Mouse (Mus musculus) heart, embryonic 10.5 days (tissue): ENCODE data around the gene Nt5c2. TPM values are rescaled to one million over a fixed set of nuclear protein-coding genes. Genes with fewer than 3 reads are reported as not detected.

Source experiments
- DNase-seq: peaks from one replicate; pipeline ENCODE4 v3.0.0-alpha.2; 2017; ENCODE audit warnings: low spot score
- H3K27ac ChIP-seq: fragments of 300-500 bp; sonication (generic); 2 replicates; pipeline ENCODE4 v1.5.1; 2016; ENCODE audit warnings: mild to moderate bottlenecking
- H3K27me3 ChIP-seq: fragments of 300-500 bp; sonication (generic); 2 replicates; pipeline ENCODE4 v1.6.1; 2016; ENCODE audit warnings: mild to moderate bottlenecking; ENCODE audit not compliant: poor library complexity, insufficient read depth, severe bottlenecking
- H3K36me3 ChIP-seq: fragments of 300-500 bp; sonication (generic); 2 replicates; pipeline ENCODE4 v1.6.1; 2016; ENCODE audit warnings: mild to moderate bottlenecking, moderate library complexity
- H3K4me1 ChIP-seq: fragments of 300-500 bp; sonication (generic); 2 replicates; pipeline ENCODE4 v1.6.1; 2016; ENCODE audit warnings: mild to moderate bottlenecking
- H3K4me3 ChIP-seq: fragments of 300-500 bp; sonication (generic); 2 replicates; pipeline ENCODE4 v1.5.1; 2016; ENCODE audit warnings: mild to moderate bottlenecking, moderate library complexity
- H3K9me3 ChIP-seq: fragments of 300-500 bp; sonication (generic); 2 replicates; pipeline ENCODE4 v1.6.1; 2016; ENCODE audit warnings: mild to moderate bottlenecking, moderate library complexity
- WGBS: fragments of 180-500 bp; shearing (Covaris S2); methylation state at CpG from one replicate; pipeline ENCODE4 v1.1.7; 2016; 5-methylcytosine and 5-hydroxymethylcytosine counted together
- polyA plus RNA-seq: library from polyadenylated mRNA; unstranded; fragments of >200 nt; fragmentation: Nextera tagmentation; extraction: Ambion mirVana; gene quantifications from 2 replicates; pipeline ENCODE4 v1.2.1, GENCODE M21; 2016

The Nt5c2 gene
- polyA plus RNA-seq, 1 experiment from 2014 or later: 71.8 TPM

DNA sequence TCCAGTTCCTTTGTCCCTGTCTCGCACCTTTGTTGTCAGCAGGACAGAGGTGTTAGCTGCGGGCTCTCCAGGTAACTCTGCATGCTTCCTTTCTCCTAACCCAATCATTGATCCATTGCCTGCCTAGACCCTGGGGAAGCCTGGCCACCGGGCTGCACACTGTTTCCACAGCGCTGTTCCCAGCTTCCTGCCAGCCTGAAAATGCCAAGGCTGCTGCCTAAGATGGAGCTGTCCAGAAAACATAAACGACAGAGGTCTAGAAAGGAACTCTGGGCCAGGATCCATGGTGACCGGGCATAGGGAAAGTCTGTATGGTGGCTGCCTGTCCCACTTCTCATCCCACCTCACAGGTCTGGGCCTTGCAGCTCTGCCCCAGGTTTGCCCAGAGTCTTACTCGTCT, 143.3 kb downstream of the Nt5c2 start:
- no peak for DNase-seq

DNA sequence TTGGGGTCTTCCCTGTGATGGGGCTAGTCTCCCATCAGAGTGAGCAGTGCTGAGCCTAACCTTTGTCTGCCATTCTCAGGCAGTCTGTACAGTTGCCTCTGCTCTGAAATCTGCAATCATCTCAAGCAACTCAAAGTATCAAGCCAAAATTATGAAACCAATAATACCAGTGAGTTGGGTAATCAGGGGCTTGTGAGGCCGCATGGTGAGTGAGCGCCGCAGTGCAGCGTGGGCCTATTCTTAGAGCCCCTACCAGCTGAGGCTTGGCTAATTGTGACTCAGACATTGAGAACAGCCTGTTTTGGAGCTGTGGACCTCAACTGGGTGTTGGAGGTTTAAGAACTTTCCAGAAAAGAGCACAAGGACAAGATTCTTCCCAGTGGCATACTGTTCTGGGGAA, 143.9 kb downstream of the Nt5c2 start:
- Histone ChIP-seq H3K4me1 (peaks cover 13% of the 10 kb centered on the region; the same call in 1 of the 2 replicates), H3K27me3 (0 out of 2 replicates have a peak, but pooled peaks cover 5% of the 10 kb centered on the region), H3K27ac (no peak overlapping the region), H3K36me3 (no peaks in the 10 kb centered on the region), H3K9me3 (no peaks in the 10 kb centered on the region), H3K4me3 (no peak overlapping the region)
- WGBS: 85% methylated on average over 4 of the region's 4 CpGs
- no peak for DNase-seq

More for the DNA sequence above, 143.3 kb downstream of the Nt5c2 start:
- no peak overlapping the region for H3K27ac ChIP-seq
- peaks cover 8% of the 10 kb centered on the region; the same call in 1 of the 2 replicates for H3K4me1 ChIP-seq
- 56% methylated on average over 7 of the region's 7 CpGs for WGBS
- H3K9me3 ChIP-seq: no peaks in the 10 kb centered on the region
- no peaks in the 10 kb centered on the region for H3K36me3 ChIP-seq
- no peaks in the 10 kb centered on the region for H3K27me3 ChIP-seq
- no peak overlapping the region for H3K4me3 ChIP-seq

DNA sequence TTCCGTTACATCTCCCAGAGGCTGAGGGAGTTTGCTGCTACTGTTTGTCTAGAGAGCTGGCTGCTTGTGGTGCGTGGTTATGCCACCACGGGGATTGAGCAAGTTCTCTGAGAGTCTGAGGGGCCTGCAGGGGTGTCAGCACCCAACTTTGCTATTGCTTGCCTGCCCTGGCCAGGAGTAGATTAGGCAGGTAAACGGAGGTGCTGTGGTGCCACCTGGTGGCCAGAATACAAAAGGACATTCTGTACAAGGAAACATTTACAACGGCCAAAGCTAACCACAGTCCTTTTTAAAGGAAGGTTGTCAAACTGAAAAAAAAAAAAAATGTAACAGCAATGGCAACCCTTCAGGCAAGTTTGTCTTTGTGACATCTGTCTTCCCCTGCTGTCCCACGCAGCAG, 145.4 kb downstream of the Nt5c2 start:
- no peaks in the 10 kb centered on the region for H3K36me3 ChIP-seq
- 9% methylated on average over 6 of the region's 6 CpGs for WGBS
- H3K27ac ChIP-seq: no peak overlapping the region
- 0 out of 2 replicates have a peak, but pooled peaks cover 7% of the 10 kb centered on the region for H3K27me3 ChIP-seq
- H3K9me3 ChIP-seq: no peaks in the 10 kb centered on the region
- no peak overlapping the region for H3K4me3 ChIP-seq
- DNase-seq: peak; percentile 88
- peaks cover 29% of the 10 kb centered on the region for H3K4me1 ChIP-seq

DNA sequence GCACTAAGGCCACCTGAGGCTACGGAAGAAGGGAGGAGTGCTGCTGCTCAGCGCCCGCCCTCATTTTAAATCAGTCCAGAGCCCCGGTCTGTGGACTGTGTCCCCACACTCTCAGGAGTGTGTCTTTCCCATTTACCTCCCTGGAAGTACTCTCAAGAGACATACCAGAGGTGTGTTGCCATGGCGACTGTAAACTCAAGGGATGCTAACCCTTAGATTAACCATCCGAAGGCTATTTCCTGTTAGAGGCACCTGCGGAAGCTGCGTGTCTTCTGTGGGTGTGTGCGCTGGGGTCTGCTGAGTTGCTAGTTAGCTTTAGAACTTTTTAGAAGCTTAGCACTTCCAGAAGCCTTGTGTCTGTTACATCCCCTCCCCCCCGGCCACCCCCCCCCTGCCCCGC, 145.9 kb downstream of the Nt5c2 start:
- H3K27ac ChIP-seq: peak overlapping the region; percentile 22; the same call in 1 of the 2 replicates
- no peaks in the 10 kb centered on the region for H3K36me3 ChIP-seq
- peaks cover 30% of the 10 kb centered on the region for H3K4me1 ChIP-seq
- H3K27me3 ChIP-seq: 0 out of 2 replicates have a peak, but pooled peaks cover 7% of the 10 kb centered on the region
- 57% methylated on average over 11 of the region's 11 CpGs for WGBS
- no peak overlapping the region for H3K4me3 ChIP-seq
- no peak for DNase-seq
- H3K9me3 ChIP-seq: no peaks in the 10 kb centered on the region

DNA sequence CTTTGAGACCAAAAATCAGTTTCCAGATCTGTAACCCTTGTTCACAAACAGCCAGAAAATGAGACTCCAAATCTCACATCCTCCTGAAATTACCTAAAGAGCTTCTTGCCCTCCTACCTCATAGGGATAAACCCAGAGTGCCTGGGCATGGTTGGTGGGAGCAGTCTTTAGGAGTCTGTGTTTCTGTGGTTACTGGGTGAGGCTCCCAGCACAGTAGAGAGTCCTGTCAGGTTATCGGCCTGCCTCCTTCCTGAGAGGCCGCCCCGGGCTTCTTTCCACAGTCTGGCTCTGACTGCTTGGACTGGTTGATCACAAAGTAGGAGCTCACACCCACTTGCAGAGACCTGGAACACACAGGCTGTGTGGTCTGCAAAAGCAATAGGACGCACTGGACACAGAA, 149.6 kb downstream of the Nt5c2 start:
- H3K36me3 ChIP-seq: no peaks in the 10 kb centered on the region
- H3K9me3 ChIP-seq: no peaks in the 10 kb centered on the region
- peaks cover 44% of the 10 kb centered on the region for H3K4me1 ChIP-seq
- DNase-seq: no peak
- H3K4me3 ChIP-seq: no peak overlapping the region
- WGBS: 70% methylated on average over 4 of the region's 4 CpGs
- 0 out of 2 replicates have a peak, but pooled peaks cover 7% of the 10 kb centered on the region for H3K27me3 ChIP-seq
- H3K27ac ChIP-seq: no peak overlapping the region

DNA sequence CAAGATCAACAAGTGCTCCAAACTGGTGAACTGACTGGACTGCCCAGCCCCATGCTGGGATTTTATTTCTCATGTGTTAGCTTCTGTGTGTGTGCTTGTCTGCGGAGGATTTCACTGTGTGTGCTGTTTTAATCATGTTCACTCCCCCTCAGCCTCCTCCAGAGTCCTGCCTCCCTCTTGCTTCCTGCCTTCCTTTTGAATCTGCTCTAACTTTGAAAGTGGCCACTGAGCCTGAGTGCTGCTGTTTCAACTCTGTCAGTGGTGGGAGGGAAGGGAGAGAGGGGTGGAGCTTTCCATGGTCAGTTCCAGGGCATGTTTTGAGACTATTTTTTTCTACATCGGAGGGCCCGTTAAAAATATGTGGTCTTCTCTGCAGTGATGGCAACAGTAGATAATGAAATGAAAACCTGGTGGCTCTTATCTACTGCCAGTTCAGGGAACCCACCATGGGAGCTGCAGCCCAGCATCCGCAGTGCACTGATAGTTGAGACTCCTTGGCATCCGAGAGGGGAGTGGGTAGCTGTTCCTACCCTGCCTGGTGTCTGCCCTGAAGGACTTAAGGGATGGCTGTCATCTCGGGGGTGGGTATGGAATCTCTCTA, 150.1 kb downstream of the Nt5c2 start:
- no peaks in the 10 kb centered on the region for H3K36me3 ChIP-seq

DNA sequence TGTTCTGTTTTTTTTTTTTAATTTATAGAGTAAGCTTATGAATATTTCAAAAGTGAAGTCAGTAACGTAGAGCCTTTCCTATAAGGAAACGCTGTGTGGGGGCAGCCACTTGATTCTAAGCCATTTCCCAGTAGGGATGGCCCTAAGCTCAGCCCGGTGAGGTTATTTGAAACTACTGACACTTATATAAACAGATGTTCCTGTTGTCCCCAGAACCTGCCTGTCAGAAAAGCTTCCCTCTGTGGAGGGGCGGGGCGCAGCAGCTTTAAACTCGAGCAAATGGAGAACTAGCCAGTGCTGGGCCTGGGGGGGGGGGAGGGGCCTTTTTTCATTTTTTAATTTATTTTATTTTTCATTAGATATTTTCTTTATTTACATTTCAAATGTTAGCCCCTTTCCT, 150.9 kb downstream of the Nt5c2 start:
- no peaks in the 10 kb centered on the region for H3K36me3 ChIP-seq
- 51% methylated on average over 6 of the region's 6 CpGs for WGBS

More for the DNA sequence above, 150.1 kb downstream of the Nt5c2 start:
- 41% methylated on average over 6 of the region's 6 CpGs for WGBS
- Histone ChIP-seq H3K4me1 (peaks cover 44% of the 10 kb centered on the region), H3K9me3 (no peaks in the 10 kb centered on the region), H3K4me3 (no peak overlapping the region), H3K27ac (no peak overlapping the region), H3K27me3 (0 out of 2 replicates have a peak, but pooled peaks cover 7% of the 10 kb centered on the region)
- no peak for DNase-seq

DNA sequence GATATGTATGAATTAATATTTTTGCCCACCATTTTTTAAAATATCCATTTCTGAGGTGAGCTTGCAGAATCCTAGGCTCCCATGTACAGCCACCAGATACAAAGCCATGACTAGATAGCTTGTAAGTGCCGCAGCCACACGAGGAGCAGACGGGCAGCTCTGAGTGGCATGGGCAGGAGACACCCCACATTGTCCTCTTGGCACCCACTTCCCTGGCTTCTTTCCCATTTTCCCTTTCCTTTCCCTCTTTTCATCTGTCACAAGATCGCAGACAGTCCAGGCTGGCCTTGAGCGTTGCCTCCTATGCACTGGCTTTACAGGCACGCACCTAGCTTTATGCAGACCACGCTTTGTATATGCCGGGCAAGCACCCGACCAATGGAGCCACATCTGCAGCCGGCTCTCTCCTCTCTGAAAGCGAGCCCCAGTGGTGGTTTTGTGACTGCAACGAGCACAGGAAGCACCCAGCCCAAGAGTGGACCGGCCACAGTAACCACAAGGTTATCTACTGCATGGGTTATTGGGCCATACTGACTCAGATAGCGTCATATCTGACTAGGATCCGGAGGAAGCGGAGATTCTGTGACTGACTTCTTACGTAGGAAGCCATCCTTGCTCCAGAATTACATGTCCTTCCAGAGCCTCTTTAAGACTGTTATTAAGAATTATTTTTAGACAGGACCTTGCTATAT, 151.6 kb downstream of the Nt5c2 start:
- no peak overlapping the region for H3K4me3 ChIP-seq
- no peak overlapping the region for H3K27ac ChIP-seq
- no peaks in the 10 kb centered on the region for H3K9me3 ChIP-seq
- H3K4me1 ChIP-seq: peaks cover 36% of the 10 kb centered on the region
- no peaks in the 10 kb centered on the region for H3K36me3 ChIP-seq
- DNase-seq: no peak
- H3K27me3 ChIP-seq: 0 out of 2 replicates have a peak, but pooled peaks cover 7% of the 10 kb centered on the region
- 73% methylated on average over 17 of the region's 17 CpGs for WGBS

More for the DNA sequence above, 150.9 kb downstream of the Nt5c2 start:
- DNase-seq: no peak
- no peaks in the 10 kb centered on the region for H3K9me3 ChIP-seq
- H3K4me3 ChIP-seq: no peak overlapping the region
- peaks cover 40% of the 10 kb centered on the region for H3K4me1 ChIP-seq
- 0 out of 2 replicates have a peak, but pooled peaks cover 7% of the 10 kb centered on the region for H3K27me3 ChIP-seq
- no peak overlapping the region for H3K27ac ChIP-seq

DNA sequence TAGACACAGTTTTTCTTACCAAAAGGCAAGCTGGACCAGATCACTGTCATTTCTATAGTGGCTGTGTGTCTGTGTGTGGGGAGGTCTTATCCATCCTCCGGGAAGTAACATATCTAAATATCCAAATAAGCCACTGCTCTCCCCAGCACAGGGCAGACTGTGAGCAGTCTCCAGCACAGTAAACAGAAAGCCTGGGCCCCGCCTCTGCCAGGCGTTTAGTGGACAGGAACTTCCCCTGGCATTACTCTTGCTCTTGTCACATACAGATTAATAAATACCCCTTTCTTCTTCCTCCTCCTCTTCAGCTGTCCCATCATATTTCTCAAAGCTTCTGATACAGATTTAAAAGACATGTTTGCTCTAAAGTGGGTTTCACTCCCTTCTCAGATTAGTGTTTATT, 152.4 kb downstream of the Nt5c2 start:
- WGBS: 43% methylated on average over 3 of the region's 3 CpGs
- Histone ChIP-seq H3K27ac (no peak overlapping the region), H3K4me1 (peaks cover 39% of the 10 kb centered on the region), H3K27me3 (0 out of 2 replicates have a peak, but pooled peaks cover 7% of the 10 kb centered on the region), H3K9me3 (no peaks in the 10 kb centered on the region), H3K4me3 (no peak overlapping the region), H3K36me3 (no peaks in the 10 kb centered on the region)
- DNase-seq: no peak

DNA sequence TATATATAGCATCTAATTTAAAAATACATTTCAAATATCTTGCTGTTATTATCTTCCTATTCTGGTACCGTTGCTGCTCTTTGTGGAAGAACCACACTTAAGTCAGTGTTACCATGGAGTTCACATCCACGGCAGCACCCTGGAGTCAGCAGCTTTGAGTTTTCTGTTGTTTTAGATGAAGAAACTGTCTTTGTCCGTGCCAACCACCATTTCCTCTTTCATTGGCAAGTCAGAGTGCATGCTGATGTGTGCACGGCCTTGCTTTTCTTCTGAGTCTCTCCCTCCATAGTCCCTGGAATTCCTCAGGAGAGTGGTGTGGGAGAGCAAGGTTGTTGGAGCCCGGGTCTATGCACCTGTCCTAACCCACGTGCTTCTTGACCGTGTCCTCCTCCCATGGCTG, 156.8 kb downstream of the Nt5c2 start:
- Histone ChIP-seq H3K27me3 (no peaks in the 10 kb centered on the region), H3K27ac (no peak overlapping the region), H3K4me1 (peaks cover 44% of the 10 kb centered on the region), H3K4me3 (no peak overlapping the region), H3K36me3 (no peaks in the 10 kb centered on the region), H3K9me3 (no peaks in the 10 kb centered on the region)
- WGBS: 87% methylated on average over 7 of the region's 7 CpGs
- no peak for DNase-seq

DNA sequence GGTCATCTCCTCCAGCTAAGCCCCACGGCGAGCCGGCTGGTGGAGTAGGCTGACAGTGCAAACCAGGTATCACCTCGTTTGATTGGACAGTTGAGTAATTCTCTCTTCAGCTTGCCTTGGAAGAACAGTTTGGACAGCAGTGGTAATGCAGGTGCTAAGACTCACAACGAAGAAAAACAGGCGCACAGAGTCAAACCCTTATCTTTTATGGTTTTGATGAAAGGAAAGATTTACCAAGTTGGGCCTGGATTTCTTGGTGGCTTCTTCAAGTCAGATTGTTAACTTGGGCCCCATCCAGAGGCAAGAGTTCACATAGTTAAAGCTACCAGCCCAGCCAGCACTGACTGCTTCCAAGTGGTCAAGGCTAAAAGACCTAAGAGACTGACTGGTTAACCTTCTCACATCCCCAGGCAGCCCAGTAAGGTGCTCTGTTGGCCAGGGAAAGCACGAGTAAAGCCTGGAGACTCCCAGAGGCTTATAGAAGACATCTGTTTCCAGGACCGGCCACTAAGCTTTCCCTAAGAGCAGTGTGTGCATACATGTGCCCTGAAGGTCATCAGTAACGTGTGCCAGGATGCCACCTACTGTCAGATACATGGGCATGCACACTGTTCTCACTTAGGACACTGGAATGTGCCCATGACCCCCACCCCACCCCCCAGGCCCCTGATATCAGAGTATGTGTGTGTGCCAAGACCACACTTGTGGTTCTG, 157.5 kb downstream of the Nt5c2 start:
- H3K9me3 ChIP-seq: no peaks in the 10 kb centered on the region
- WGBS: 57% methylated on average over 9 of the region's 9 CpGs
- no peak overlapping the region for H3K4me3 ChIP-seq
- no peaks in the 10 kb centered on the region for H3K27me3 ChIP-seq
- peak overlapping the region; percentile 60 for H3K27ac ChIP-seq
- no peak for DNase-seq
- no peaks in the 10 kb centered on the region for H3K36me3 ChIP-seq
- H3K4me1 ChIP-seq: peaks cover 37% of the 10 kb centered on the region

DNA sequence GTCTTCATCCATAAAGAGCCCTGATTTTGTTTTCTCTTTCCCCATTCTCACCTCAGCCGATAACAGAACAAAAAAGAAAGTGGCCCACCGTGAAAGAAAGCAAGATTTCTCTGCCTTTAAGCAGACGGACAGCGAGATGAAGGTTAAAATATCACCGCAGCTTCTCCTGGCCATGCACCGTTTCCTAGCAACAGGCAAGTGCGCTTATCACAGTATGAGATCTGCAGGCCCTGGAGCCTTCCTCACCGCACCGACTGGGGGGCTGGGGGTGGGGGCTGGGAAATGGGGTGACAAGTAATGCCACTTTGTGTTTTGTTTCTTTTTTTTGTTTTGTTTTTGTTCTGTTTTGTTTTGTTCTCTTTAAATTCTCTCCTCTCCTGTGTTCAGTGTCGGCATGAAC, 158.2 kb downstream of the Nt5c2 start:
- Histone ChIP-seq H3K4me1 (peaks cover 35% of the 10 kb centered on the region), H3K27ac (peak overlapping the region; percentile 60; the same call in 1 of the 2 replicates), H3K9me3 (no peaks in the 10 kb centered on the region), H3K27me3 (no peaks in the 10 kb centered on the region), H3K36me3 (no peaks in the 10 kb centered on the region), H3K4me3 (no peak overlapping the region)
- WGBS: 38% methylated on average over 10 of the region's 10 CpGs
- no peak for DNase-seq

DNA sequence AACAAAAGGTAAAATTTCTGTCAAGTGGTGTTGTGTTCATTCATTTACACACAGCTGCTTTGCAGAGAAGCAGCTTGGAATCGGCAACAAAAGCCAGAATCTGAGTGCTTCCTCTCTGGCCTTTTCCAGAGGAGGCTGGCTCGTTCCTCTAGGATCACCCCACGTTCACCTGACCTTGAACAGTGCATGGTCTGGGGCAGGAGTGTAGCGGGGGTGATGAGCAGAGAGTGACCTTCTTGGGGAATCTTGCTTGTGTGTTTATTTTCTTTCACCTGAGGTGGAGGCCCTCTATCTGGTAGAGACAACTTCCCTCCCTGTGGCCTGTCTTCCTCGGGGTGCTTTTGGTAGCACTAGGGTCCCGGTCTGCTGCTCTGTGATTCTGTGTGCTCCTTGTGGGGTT, 158.7 kb downstream of the Nt5c2 start:
- no peaks in the 10 kb centered on the region for H3K36me3 ChIP-seq
- H3K27ac ChIP-seq: peak overlapping the region; percentile 60
- H3K27me3 ChIP-seq: no peaks in the 10 kb centered on the region
- no peak for DNase-seq
- H3K9me3 ChIP-seq: no peaks in the 10 kb centered on the region
- peaks cover 35% of the 10 kb centered on the region for H3K4me1 ChIP-seq
- no peak overlapping the region for H3K4me3 ChIP-seq
- 45% methylated on average over 6 of the region's 6 CpGs for WGBS
